Mouse (Mus musculus) mouse embryonic stem cell (cell line): ENCODE data around the gene Tbcd.

Experiments used
- in situ Hi-C, 2 experiments: fragments of 300-500 bp; cut with MboI; formaldehyde crosslinking; loops; 1 replicate in 1 of 2; 3 replicates in 1 of 2; pipeline ENCODE4 v1.14.3; 2019 to 2020; ENCODE audit warnings: low sequenced_read_pairs in 2 of 2, low pct_unique_long_range_greater_than_20kb in 1 of 2, mixed read lengths in 1 of 2; ENCODE audit not compliant: unreplicated experiment in 1 of 2

Gene Tbcd

GRCm38 (mm10) chr11:121553458-121553857 is 101.7 kb downstream of the Tbcd start:
- in situ Hi-C loops = no loop called here

GRCm38 (mm10) chr11:121556727-121557126 is 105.0 kb downstream of the Tbcd start:
- in situ Hi-C loops = no loop called here

GRCm38 (mm10) chr11:121557946-121558345 is 106.2 kb downstream of the Tbcd start:
- in situ Hi-C loops = no loop called here

GRCm38 (mm10) chr11:121558522-121558921 is 106.8 kb downstream of the Tbcd start:
- in situ Hi-C loops = no loop called here

- in situ Hi-C loops = no loop called here
Observed at GRCm38 (mm10) chr11:121559527-121560293, 108.0 kb downstream of the Tbcd start.

- in situ Hi-C loops = no loop called here
Observed at GRCm38 (mm10) chr11:121560294-121560663, 108.5 kb downstream of the Tbcd start.

- in situ Hi-C loops = no loop called here
Observed at GRCm38 (mm10) chr11:121563312-121563711, 111.6 kb downstream of the Tbcd start.

- in situ Hi-C loops = no loop called here
Observed at GRCm38 (mm10) chr11:121564265-121564664, 112.5 kb downstream of the Tbcd start.

- in situ Hi-C loops = no loop called here
Observed at GRCm38 (mm10) chr11:121581856-121582255, 130.1 kb downstream of the Tbcd start.

- in situ Hi-C loops = no loop called here
Observed at GRCm38 (mm10) chr11:121597254-121597653, 145.5 kb downstream of the Tbcd start.

- in situ Hi-C loops = no loop called here
Observed at GRCm38 (mm10) chr11:121601422-121601821, 149.7 kb downstream of the Tbcd start.

- in situ Hi-C loops = no loop called here
Observed at GRCm38 (mm10) chr11:121605604-121606003, 153.9 kb downstream of the Tbcd start.

GRCm38 (mm10) chr11:121610976-121611375 is 159.2 kb downstream of the Tbcd start:
- in situ Hi-C loops = no loop called here

- in situ Hi-C loops = no loop called here
Observed at GRCm38 (mm10) chr11:121615961-121616485, 164.3 kb downstream of the Tbcd start.

GRCm38 (mm10) chr11:121616501-121616900 is 164.8 kb downstream of the Tbcd start:
- in situ Hi-C loops = no loop called here

GRCm38 (mm10) chr11:121617371-121617770 is 165.6 kb downstream of the Tbcd start:
- in situ Hi-C loops = no loop called here

GRCm38 (mm10) chr11:121625007-121625406 is 173.3 kb downstream of the Tbcd start:
- in situ Hi-C loops = no loop called here

GRCm38 (mm10) chr11:121627521-121627920 is 175.8 kb downstream of the Tbcd start:
- in situ Hi-C loops = no loop called here

GRCm38 (mm10) chr11:121629529-121629928 is 177.8 kb downstream of the Tbcd start:
- in situ Hi-C loops = no loop called here

GRCm38 (mm10) chr11:121630406-121630805 is 178.7 kb downstream of the Tbcd start:
- in situ Hi-C loops = no loop called here
